Mouse (Mus musculus) cerebellum, adult 8-10 months (tissue): ENCODE results near the gene Fads6.
A peak's percentile ranks its signal among the peaks of the same experiment; 100 is the strongest.

Source experiments
- DNase-seq: peaks from one replicate; pipeline ENCODE4 v3.0.0; 2022

Gene Fads6

GRCm38 (mm10) chr11:115297214-115297826, at the start of gene Fads6:
Gene Fads6 (minus strand): TSS chr11:115297663.
- peak; percentile 85 for DNase-seq

DNA sequence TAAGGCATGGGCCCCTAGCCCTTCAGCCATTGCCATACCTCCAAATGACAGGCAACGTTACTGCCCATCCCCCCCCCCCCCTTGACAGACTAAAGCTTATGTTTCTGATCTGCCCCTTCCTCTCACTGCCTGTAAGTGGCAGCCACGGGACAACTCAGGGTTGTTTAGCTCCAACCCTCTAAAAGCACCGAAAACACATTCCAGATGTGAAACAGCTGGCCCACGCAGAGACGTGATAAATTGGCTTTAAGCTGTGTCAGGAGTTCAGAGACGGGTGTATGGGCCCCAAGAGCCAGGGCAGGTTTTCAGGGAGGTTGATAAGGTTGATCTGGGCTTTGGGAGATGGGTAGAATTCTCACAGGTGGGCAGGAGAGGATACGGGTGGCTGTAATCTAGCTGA, 48.1 kb upstream of the Fads6 start:
- DNase-seq, result no peak

- DNase-seq, result no peak
Measured at GRCm38 (mm10) chr11:115344967-115345366, 47.5 kb upstream of the Fads6 start.

DNA sequence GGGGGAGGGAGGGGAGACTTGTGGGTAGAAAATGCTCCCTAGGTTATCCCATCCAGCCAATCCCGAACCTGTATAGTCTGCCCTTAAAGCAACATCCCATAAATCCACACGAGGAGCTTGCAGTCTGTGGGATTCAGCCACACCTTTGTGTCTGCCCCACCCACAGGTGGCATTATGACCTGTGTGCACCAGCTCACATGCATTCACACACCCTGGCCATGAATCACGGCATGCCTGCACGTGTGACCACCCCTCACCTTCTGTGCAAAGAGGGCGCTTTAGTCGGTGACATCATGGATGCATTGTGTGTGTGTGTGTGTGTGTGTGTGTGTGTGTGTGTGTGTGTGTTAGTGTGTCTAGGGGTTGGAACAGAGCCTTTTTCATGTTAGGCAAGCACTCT, 44.4 kb upstream of the Fads6 start:
- no peak for DNase-seq

- DNase-seq, result no peak
Measured at GRCm38 (mm10) chr11:115341246-115341645, 43.8 kb upstream of the Fads6 start.

GRCm38 (mm10) chr11:115337826-115338225, 40.4 kb upstream of the Fads6 start:
- no peak for DNase-seq

DNA sequence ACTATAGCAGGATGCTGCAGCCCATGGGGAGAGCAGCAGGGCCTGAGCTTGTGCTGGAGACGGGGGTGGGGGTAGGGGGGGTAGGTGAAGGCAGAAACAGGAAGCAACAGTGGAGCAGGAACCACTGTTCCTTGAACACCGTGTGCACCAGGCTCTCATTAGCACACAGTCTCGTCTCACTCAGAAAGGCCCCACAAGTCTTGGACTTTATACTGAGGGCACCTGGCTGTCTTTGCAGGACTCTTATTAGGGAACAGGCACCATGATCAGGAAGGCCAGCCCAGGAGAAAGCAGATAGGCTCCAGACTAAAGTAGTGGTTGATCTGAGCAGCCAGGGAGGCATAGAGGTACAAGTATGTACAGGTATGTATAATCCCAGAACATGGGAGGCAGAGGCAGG, 39.9 kb upstream of the Fads6 start:
- DNase-seq, result no peak

- no peak for DNase-seq
Measured at GRCm38 (mm10) chr11:115336115-115336514, 38.7 kb upstream of the Fads6 start.

DNA sequence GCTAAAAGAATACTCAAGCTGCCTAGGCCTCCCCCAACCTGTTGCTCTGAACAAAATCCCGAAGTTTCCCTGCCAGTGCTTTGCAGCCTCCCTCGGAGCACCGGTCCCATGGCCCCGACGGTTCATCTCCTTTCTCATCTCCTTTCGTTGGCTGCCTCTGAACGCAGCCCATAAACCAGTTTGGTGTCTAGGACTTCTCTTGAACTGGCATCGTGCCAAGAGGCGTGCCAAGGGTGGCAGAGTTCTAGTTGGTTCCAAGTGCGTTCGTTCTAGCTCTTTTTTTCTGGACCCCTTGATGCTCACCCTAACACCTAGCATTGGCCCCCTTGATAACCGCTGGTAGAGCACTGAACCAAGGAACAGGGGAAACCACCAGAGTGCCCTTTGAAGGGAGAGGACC, 37.8 kb upstream of the Fads6 start:
- DNase-seq, result no peak

DNA sequence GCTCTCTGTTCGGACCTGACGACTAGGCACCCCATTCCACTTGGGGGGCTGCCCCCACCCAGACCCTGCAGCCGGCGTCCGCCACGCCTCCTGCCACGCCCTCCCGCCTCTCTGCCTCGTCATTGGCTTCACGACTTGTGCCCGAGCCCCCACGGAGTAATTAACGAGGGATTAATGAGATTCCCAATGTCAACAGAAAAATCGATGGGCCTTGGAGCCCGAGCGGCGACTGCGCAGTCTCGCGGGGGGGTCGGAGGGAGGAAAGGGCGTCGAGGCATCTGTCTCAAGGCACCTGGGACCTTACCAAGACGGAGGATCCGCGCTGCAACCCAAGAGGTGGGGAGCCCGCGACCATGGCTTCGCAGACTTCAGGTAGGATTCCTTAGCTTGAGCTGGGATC, 37.1 kb upstream of the Fads6 start, which contains the start of gene Otop3:
Otop3 (plus strand) TSS at position 201 of the 400 bp plus-strand sequence.
- no peak for DNase-seq

DNA sequence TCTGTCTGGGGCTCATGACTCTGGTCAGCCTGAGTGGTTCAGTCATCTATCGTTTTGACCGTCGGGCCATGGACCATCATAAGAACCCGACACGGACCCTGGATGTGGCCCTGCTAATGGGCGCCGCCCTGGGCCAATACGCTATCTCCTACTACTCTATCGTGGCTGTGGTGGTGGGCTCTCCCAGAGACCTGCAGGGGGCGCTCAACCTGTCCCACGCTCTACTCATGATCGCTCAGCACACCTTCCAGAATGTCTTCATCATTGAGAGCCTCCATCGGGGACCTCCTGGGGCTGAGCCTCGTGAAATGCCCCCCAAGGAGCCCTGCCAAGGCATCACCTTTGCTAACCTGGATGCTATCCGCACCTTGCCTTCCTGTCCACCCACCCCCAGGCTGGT, 31.9 kb upstream of the Fads6 start:
- no peak for DNase-seq

GRCm38 (mm10) chr11:115326730-115327129, 29.3 kb upstream of the Fads6 start:
- DNase-seq, result no peak

DNA sequence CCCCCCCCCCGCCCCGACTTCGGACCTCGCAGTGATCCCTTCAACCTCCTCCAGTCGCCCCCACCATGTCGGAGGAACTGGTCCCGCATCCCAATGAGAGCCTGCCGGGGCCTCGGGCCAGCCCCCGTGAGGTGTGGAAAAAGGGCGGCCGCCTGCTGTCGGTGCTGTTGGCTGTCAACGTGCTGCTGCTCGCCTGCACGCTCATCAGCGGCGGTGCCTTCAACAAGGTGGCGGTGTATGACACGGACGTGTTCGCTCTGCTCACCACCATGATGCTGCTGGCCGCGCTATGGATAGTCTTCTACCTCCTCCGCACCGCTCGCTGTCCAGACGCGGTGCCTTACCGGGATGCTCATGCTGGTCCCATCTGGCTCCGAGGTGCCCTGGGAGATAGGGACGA, 25.9 kb upstream of the Fads6 start:
- no peak for DNase-seq

DNA sequence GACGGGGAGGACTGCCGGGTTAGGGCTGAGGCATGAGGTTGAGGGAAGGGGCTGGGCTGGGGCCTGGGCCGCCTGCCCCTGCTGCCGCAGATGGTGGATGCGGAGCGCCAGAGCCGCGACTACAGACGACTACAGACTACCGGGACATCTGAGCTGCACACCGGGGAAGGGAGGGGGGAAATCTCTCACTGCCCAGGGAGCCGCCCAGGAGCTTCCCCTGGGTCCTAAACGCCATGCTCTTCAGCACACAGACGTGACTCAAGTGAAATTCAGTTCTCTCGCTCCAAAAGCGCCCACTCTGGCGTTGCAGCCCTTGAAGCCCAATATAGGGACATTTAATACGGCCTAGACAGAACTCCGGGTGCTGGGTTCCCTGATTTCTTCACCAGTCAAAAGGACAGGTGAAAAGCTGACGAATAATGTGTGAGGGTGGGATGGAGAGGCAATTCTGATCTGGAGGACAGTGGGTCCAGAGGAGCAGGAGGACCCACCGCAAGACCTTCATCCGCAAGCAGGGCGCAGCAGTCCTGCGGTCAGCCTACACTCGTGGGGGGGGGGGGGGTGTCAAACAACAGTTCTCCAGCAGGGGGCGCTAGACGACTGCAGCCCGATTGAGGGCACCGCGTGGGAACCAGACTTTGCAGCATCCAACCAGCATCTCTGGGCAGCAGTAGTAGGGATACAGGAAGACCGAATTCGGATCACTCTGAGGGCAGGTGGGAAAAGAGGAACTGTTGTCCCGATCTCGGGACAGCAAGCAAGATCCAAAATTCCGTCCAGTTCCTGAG, 24.6 kb upstream of the Fads6 start, which contains the start of gene Ush1g:
Ush1g (minus strand) TSS at position 136 of the 788 bp plus-strand sequence.
- DNase-seq, result peak; percentile 57

DNA sequence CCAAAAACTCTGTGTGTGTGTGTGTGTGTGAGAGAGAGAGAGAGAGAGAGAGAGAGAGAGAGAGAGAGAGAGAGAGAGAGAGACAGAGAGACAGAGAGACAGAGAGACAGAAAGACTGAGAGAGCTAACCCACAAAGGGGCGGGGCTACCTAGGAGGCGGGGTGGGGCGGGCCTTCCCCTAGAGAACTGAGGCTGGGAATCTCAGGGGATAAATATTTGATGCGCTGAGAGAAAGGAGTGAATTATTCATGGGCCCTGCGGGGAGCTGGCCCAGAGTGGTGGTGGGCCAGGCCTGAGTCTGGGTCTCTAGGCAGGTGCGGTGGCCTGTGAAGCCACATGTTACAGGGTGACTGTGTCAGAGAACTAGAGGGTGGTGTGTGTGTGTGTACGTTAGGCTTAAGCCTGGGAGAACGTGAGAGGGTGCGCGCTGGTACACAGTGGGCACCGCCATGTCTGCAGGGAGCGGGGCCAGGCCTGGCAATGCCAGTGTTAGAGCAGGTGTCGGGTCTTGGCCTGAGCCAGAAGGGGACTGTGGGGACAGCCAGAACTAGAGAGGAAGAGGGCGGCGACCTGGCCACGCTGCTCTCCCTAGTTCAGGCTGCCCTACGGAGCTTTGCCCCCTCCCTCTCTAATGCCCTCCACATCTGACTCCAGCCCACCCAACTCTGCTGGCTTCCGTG, 22.4 kb upstream of the Fads6 start:
- DNase-seq, result no peak

DNA sequence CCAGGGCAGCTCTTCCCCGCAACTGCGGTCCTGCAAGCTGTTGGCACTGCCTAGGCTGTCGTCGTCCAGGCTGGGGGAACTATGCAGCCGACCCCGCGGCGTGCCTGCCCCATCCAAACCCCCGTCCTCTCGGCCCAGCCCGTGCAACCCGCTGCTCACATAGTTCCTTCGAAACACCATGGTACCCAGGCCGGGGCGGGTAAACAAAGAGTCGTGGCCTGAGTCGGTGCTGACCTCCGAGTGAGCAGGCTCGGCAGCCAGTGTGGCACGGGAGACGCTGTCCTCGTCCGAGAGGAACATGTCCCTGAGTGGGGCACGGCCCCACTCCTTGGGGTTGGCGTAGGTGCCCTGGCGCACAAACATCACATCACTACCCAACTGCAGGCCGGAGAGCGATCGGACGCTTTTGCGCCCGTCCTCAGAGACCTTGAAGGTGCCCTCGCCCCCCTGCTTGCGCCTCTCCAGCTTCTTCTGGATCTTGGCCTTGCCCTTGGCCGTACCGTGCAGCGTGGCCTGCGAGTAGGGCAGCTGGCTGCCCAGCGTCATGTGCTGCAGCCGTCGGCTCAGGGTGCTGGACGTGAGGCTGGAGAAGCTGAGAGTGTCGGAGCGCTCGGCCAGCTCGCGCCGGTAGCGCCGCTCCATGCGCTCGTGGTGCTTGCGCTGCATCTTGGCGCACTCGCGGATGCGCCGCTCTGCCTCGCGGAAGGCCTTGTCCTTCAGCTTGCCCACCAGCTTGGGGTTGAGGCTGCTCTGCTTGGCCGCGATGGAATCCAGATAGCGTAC, 21.0 kb upstream of the Fads6 start:
- no peak for DNase-seq

DNA sequence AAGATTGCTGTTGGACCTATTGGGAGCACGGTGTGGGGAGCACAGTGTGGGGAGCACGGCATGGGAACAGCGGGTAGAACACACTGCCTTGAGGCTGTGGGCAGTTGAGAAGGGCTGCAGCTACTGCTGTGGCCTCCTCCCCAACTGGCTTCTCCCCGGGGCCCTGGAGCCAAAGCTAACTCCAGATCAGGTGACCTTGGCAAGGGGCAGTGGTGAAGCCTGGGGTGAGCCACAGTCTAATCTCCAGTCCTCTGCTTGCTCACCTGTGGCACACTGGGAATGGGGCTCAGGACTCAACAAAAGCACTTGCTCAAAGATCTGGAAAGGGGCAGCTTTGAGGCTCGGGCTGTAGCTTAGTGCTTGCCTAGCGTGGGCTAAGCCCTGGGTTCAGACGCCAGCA, 19.7 kb upstream of the Fads6 start:
- DNase-seq, result no peak

DNA sequence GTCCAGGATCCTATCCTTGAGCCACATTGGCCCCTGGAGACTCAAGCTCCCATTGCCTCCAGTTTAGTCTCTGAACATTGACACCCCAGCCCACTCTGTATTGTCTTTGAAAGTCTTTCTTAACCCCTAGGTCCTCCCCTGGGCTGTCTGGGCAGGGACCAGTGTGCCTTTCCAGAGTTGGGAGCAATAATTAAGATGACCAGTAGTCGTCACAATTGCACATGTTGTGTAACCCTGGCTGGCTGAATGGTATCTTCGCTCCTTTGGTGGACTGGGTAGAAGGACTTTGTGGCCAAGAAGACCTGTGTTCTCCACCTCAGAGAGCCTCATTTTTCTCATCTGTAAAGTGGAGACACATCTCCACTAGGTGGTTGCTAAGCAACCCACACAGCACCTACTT, 16.8 kb upstream of the Fads6 start:
- no peak for DNase-seq

GRCm38 (mm10) chr11:115308781-115309180, 11.3 kb upstream of the Fads6 start:
- no peak for DNase-seq

- no peak for DNase-seq
Measured at GRCm38 (mm10) chr11:115306863-115307262, 9.4 kb upstream of the Fads6 start, which contains the start of gene Otop2. Gene Otop2 (plus strand): TSS chr11:115307163.

DNA sequence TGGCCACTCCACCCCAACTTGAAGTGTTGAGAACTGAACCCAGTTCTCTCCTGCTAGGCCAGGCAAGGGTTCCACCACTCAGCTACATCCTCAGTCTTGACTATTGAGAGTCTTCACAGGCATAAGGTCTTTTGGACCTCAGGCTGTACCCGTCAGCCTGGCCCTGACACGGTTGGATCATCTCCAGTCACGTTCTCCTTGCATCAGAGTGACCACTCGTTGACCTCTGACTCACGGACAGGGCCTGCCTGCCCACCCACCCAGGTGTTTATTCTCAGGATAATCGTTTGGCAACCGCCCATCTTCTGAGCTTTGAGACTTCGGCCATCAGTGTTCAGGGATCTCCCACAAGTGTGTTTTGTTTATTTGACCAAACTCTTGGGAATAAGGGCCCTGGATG, 5.7 kb upstream of the Fads6 start:
- no peak for DNase-seq

DNA sequence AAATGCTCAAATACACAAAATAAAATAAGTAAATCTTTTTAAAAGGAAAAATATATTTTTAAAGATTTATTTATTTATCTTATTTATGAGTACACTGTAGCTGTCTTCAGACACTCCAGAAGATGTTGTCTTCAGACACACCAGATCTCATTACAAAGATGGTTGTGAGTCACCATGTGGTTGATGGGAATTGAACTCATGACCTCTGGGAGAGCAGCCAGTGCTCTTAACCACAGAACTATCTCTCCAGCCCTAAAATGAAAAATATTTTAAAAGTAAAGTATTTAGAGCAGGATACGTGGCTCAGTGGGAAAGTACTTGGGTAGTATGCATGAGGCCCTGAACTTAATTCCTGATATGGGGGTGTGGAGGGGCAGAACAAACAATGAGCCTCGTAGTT, 3.9 kb upstream of the Fads6 start:
- no peak for DNase-seq

DNA sequence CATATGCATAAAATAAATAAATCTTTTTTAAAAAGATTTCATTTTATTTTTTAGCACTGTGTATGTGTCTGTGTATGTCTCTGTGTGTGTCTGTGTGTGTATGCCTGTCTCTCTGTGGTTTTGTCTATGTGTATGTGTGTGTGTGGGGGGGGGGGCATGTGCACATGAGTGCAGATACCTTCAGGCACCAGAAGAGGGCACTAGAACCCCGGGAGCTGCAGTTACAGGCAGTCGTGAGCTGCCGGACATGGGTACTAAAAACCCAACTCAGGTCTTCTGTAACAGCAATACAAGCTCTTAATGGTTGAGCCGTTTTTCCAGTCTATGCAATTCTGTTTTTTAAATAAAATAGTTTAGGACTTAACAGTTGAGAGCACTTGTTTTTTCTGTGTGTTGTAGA, 3.3 kb upstream of the Fads6 start:
- no peak for DNase-seq
